Mouse (Mus musculus) spleen, postnatal 14 days (tissue): ENCODE measurements around the gene Ncor2.

Experiments used
- DNase-seq, 2 experiments: peaks; one replicate each; pipeline ENCODE4 v3.0.0; 2021 to 2022; ENCODE audit warnings: low spot score in 2 of 2

Gene Ncor2

DNA sequence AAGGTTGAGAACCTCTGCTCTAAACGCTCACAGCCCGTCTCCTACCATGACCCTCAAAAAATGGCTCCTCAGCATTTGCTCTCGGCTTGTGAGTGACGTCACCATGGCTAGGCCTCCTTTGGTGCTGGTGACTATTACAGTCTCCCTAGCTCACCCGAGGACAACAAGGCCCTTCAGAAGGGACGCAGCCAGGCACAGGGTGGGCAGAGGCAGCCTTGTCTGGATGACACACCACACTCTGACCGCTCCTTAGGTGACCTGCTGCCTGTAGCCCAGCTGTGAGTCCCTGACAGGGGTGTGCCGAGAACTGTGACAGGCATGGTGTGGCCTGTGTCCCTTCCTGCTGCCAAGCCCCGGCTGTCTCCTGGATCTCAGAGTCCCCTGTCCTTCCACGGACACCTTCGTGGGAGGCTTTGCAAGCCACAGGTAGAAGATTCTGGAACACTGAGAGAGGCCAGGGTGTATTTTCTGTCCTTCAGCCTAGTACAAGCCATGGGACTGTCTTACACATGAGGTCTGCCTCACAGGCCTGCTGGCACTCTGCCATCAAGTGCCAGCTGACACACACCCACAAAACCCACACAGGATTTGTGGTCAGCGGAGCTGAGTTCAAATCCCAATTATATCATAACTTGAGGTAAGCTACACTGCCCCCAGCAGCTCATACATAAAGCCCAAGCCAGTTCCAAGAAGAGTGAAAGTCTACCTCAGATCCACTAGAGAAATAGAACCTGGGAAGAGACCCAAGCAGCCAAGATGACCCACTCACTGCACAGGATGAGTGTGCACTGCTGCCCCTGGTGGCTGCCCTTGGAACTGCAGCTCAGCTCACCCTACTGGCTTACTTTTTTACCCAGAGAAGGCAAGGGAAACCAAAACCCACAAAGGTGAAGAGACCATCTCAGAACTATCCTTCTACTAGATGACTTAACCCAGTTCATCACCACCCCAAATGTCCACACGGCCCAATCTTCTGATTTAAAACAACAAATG is 112.2 kb downstream of the Ncor2 start:
- DNase-seq: peak; percentile 60 to 74

DNA sequence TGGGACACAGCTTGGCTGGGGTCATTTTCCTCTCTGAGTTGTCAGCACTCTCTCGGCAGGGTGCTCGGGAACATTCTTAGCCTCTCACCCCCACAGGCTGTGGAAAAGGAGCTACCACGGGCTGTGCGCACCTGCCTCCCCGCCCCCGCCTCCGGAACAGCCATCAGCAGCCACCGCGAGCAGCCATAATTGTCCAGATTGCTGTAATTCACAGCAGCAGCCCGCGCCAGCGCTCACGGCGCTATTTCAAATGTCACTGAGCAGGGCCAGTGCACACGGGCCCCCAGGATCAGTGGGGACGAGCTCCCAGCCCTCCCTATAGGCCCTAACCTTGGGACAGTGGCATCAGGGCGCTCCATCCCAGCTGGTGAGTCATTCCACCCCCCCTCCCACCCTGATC is 116.0 kb downstream of the Ncor2 start:
- DNase-seq: no peak

DNA sequence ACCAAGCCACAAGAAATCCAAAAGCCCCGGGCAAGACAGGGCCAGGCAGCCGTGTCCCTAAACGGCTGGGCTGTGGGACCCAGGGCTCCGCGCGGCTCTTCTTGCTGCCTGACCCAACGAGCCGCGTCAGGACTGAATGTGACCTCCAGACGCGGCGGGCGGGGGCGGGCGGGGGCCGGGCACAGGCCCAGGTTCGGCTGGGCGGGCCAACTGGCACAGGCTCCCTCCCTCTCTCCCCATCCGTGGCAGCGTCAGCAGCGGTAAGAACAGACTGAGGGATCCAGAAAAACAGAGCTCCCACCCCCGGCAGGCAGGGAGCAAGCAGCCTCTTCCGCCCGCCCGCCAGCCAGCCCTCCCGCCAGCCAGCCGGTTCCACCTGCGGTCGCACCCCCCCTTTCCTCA is 120.8 kb downstream of the Ncor2 start:
- no peak for DNase-seq

DNA sequence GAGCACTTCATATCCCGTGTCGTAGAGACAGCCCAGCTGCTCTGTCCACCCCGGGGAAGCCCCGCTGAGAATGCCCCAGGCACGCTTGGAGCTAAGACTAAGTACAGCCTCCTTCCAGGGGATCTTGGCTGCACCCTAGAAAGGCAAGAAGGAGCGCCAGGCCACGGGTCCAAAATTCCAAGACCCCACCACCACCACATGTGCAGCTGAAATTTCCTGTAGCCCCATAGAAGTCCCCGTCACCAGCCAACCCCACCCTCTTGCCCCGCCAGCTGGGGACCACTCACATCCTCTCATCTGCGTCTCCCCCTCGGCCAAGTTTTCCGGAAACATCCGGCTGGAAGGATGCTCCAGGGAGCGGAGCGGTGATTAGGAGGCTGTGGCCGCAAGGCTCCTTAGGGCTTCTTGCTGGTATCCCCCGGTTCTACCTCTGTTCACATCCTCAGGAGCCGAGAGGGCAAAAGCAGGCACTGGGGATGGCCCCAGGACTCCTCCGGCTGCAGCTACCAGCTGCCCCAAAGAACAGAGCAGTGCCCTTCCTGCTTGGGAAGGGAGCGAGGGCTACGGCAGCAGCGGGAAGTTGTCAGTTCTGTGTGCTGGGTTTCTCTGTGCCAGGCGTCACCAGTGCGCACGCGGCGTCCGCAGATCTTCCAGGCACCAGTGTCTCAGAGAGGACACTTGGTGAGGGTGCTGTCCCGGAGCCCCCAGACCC is 121.3 kb downstream of the Ncor2 start:
- DNase-seq: no peak

DNA sequence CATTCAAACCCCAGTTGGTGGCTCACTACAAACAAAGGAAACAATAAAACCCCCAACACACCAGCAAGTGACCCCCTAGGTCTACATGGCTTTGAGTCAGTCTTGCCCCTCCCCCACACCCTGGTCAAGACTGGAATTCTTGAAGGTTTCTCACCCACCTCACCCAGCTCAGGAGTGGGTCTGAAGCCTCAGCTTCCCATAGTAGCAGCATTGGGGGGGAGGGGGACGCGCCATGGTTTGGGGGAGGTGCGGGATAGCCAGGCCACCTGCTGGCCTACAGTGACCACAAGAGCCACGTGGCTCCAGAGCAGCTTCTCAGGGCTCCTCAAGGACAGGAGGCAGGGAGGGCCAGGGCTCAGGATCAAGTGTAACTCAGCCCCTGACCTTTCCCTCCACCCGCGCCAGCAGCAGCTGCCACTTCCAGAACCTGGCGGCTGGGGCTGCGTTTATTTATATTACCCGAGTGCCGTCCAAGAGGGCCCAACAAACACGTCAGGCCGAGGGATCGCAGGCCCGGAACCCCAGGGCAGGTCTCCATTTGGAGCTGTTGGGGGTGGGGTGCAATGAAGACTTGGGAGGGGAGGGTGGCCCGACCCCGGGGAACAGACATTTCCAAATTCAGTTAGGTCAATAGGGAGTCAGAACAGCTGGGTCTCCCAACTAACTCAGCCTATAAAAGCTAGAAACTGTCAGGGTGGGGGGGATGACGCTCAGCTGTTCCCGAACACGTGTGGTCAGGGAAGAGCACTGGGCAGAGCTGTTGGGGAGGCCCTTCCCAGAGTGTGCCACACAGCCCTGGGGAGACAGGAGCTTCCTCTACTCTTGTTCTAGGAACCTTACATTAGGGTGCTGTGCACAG is 122.1 kb downstream of the Ncor2 start:
- no peak for DNase-seq

DNA sequence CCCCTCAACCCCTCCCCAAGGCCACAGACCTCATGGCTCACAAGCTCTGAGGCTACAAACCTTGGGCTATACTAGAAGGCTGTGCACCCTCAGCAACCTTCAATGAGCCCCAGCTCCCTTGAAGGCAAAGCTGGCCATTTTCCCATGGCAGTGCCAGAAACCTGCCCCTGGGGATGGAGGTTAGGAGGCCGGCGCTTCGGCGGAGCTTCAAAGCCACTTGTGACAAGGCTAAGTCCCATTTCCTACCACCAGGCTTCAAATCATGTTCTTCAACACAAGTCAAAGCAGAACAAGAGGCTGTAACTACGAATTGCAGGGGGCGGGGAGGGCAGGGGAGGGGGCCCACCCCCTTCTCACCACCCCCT is 122.7 kb downstream of the Ncor2 start:
- DNase-seq: no peak

DNA sequence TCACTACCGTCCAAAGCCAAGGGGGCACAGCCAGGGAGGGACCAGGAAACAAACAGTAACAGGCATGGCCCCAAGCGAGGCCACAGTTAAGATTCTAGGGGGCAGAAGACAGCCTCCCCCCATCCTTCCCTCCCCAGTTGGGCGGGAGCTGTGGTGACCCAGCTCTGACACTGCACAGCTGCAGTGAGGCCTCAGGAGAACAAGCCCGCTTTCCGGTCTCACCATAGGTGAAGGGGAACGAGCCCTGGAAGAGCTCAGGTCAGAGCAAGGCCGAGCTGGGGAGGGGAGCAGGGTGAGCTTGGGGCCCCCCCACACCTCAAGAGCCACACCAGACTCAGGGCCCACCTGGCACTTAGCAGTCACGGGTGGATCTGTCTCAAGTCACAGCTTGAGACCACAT is 123.1 kb downstream of the Ncor2 start:
- DNase-seq: no peak

DNA sequence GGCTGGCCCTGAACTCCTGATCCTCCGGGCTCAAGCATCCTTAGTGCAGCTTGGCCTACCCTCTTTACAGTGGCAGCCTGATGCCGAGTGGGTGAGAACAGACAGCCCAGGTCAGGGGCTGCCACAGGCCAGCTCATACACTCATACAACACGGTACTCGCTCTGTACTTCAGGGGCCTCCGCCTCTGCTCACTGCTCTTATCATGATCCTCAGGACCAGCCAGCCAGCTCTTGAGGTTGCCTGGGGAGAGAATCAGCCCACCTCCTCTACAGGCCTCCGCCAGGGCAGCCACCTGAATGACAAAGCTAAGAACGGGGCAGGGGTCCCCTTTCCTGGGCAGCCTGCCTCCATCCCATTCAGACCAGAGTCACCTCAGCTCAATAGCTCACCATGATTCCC is 125.4 kb downstream of the Ncor2 start:
- no peak for DNase-seq

DNA sequence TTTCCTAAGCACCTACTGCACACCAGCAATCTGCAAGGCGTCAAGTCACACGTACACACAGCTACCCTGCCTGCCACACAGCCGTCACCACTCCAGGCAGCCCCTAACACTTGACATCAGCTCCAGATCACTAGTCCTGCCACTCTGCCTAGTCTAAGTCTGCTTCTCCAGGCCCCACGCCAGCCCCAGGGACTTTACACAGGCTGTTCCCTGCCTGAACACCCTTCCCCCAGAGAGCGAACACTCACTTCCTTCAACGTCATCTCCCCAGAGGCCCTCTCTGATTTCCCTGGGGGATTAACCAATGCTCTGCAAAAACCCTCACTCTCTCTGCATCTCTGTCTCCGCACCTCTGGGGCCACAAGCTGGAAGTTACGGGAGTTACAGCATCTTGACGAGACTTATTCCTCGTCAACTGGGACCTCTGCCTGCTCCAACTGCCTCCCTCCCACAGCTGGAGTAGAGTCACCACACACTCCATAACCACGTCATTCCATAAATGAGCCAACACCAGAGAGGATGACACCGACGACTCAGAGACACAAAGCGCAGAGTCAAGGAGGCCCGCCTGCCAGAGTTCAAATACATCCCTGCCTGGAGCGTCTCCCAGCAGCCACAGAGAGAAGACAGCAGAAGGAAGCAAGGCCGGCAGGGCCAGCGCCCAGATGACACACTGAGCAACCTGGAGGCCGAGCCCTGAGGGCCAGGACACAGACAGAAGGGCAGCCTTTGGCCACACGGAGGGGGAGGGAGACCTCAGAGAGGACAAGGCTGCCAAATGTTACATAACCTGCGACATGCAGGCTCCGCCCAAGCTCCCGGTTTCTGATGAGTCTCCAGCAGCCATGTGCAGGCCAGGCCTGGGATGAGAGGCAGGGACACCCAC is 126.2 kb downstream of the Ncor2 start:
- peak; percentile 65 to 85 for DNase-seq

DNA sequence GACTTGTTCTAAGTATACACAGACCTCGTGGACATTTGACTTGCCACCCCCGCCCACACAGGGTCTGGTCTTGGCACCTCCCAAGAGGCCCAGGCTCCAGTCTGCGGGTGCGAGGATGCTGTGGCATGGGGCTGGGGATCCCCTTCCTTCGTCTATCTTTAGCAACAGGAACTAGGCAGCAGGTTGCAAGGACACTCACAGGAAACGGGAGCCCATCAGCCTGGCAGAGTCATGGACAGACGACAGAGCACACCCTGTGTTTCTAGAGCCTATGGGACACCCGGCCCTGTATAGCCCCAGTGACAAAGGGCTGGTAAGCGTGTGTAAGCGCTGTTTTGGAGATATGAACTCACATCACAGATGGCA is 126.8 kb downstream of the Ncor2 start:
- DNase-seq: no peak

DNA sequence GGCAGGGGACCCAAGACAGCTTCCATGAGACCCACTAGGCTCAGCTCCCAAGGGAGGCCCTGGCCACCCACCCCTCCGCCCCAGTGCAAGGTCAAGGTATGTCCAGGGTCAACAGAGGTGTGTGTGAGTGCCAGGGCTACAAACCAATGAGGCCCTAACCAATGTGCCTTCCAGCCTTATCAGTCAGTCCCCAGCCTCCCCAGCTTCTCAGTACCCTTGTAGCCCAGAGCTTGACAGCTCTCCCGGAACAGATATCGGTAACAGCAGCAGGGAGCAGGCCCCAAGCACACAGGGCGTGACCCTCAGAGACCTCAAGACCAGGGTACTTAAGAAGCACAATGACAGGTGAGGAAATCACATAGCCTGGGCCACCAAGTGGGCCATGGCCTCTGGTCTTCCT is 129.5 kb downstream of the Ncor2 start:
- DNase-seq: no peak

DNA sequence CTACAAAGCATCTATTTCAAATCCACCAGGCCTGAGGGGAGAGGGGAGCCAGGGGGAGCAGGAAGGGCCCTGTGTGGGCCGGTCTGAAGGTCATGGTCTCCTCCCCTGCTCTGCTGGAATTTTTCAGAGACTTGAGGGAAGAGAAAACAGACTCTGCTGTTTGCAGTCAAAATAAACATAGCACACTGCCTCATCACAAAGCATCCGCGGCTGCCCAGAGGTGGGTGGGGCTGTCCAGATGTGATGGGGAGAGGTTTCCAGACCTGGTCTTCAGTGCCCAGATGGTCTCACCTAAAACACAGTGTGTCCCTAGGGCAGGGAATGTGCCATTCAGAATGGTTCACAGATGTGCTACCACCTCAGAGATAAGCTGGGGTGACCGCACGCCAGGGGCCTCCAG is 132.6 kb downstream of the Ncor2 start:
- no peak for DNase-seq

DNA sequence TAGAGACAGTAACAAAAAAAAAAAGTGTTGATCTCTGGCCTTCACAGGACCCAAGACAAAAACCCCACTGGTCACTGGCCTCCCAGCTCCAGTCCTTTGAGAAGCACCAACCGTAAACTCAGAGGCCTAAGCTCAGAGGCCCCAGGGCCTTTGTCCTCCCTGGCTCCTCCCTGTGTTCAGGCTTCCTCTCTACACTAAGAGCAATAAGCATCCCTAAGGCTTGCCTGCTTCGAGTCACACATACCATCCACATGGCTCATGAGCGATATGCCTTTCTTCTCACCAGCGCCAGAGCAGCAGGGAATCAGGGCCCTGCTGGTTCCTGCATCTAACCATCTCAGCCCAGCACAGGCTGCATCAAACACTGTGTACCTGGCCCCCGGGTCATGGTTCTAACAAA is 133.8 kb downstream of the Ncor2 start:
- no peak for DNase-seq

DNA sequence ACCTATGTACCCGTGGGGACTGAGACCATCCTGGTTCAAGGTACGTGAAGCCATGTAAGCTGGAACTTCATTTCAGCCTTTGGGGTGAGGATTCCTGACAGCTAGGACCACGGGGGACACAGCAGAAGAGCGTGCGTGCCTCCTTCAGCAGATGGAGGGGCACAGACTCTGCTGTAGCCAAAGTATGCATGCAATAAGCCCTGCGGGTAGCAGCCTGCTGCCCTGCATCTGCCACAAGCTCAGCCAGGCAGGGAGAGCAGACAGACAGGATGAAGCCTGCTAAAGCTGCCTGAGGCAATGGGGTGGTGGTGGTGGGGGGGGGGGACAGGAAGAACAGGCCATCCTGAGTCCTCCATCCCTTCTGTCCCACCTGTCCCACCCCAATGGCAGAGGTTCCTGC is 135.6 kb downstream of the Ncor2 start:
- no peak for DNase-seq

DNA sequence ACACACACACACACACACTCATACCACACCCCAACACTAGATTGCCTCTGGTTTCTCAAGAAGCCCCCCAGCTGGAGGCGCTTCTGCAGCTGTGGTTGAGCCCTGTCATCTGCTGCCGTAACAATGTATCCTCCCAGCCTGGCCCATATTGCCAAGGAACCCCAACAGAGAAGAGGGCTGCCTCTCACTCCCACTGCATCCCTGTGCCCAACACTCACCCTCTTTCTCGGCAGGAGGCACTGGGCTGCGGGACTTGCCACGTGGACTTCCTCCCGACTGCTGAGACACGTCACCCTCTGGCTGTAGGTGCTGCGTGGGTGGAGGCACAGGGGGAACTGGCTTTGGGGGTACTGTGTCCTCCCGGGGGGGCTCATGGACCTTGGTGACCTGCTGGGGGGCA is 137.4 kb downstream of the Ncor2 start:
- no peak for DNase-seq

DNA sequence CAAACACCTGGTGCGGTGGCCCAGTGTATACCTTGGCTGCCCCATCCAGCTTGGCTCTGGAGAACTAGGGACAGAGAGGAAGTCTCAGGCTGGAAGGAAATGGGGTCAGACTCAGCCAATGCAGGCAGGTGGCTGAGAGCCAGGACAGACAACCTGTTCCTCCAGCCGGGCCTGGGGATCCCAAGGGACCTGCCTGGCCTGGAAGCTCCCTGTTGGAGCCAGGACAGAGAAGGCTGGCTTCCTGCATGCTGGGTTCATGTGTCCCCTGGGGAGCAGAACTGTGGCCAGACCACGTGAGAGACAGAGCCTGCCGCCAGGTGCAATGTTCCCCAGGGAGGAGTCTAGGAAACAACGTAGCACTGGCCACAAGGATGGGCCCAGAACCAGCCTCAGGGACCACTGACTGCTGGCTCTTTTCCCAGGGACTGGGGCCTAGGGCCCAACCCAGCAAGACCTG is 138.9 kb downstream of the Ncor2 start:
- DNase-seq: no peak

DNA sequence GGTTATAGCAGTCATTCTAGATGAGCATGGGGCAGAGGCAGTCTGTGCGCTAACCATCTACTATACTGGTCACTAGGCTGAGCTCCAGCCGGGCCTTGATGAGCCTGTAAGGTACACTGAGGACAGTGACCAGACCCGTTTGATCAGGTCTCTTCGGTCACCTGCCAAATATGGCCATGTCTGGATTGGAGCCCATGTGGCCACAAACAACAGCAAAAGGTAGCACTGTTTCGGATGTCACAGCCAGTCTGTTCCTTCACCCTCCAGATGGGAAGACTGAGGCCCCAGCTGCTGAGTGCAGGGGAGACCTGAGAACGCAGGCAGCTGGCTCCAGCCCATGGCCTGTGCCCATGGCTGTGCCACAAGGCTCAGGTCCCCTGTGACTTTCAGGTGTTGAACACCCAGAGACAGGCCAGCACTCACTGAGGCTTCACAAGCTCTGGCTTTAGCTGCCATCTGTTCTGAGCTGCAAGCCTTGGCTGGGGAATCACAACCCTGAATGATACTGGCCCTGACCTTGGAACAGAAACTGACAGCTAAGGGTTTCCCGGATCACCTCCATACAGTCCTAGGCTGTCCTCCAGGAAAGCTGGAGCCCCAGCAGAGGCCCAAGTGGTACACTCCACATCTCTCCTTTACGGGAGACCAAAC is 139.5 kb downstream of the Ncor2 start:
- no peak for DNase-seq

DNA sequence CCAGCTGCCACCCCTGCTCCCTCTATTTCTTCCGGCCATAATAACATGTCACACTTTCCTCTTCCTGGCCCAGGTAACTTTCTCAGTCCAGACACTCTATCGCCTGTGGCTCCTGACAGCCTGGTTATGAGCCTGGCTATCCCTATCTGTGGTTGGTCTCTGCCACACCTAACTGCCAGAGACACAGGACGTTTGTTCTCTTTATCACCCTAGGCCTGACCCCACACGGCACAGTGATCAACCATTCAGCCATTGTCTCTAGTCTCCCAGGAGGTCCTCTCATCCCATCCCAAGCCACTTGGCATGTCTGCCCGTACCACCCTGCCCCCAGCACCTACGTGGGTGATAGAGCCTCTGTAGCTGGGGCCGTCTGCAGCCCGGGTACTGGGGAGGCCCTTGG is 142.5 kb downstream of the Ncor2 start:
- DNase-seq: no peak

DNA sequence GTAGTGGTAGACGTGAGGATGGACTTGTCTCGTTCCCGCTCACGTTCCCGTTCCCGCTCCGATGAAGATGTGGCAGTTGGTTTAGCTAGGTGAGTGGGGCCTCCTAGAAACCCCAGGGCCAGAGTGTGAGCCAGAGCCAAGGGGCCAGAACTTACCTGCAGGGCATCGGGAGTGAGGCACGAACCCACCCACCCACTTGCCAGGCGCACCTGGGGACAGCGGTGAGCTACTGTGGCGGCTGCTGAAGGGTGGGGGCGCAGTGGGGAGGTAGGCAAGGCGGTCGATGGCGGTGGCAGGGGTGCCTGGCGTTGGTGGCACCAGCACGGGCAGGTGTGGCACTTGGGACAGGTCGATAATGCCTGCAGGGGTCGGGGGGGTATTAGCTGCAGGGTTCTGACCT is 150.1 kb downstream of the Ncor2 start:
- no peak for DNase-seq

DNA sequence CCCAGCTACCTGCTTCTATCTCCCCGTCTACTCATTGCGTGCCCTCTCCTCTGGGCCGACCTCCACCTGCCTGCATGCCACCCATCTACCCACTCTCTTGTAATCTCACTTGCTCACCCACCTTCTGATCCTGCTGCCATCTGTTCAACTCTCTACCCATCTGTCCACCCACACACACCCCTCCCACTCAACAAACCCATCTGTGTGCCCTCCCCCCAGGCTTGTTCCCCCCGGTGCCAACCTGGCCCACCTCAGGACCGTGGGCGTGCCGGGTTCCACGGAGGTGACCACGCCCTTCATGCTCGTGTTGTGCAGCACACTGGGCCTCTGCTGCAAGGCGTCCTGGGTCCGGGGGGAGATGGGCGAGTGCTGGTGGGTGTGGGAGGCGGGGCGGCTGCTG is 150.6 kb downstream of the Ncor2 start:
- DNase-seq: no peak

DNA sequence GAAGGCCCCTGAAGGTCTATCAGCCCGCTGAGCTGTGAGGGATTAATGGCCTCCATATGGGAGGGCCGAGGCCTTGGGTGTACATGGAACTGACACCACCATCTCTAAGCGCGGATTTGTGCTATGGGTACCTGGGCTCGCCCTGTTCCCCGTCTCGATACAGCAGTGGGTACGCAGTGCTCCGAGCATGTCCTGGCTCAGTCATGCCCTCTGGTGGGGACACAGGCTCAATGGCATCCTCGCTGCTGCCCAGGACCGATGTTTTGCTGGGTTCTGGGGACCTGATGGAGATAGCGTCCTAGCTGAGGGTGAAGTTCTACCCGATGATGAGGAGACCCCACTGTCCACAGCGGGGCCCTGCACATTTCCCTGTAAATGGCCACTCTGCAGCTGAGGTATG is 155.0 kb downstream of the Ncor2 start:
- no peak for DNase-seq
